Comparison of ENCODE assay signal across 11 mouse cellular contexts in the genomic region with DNA sequence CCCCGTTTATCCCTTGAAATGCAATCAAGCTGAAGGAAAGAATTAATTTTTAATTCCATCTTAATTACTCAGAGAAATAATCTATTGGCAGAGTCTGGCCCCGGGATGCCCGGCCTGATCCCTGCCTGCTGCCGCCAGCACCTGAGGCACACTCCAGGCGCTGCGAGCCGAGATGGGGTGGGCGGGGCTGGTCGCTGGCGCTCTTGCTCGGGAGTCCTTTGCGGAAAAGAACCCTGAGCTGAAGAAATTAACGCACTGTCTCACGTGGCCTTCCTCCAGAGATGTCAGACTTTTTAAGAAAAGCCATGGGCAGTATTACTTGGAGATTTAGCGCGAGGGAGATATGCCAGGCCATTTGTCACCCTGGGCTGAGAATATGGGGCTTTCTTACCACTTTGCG. TPM values are rescaled to one million over a fixed set of nuclear protein-coding genes. Genes with fewer than 3 reads are reported as not detected.
DNase-seq lines count a peak whose midpoint lies in the region; ATAC-seq lines count a peak whose summit lies in the region.
"Had no signal": no experiment of that assay in that cellular context is flagged by ENCODE, and none has a peak within 500 bp of the region (broad histone marks: within the 10 kb centered on the region; RNA-seq: fewer than 3 reads in every experiment).

No protein-coding gene starts in this region.

- H3K9ac ChIP-seq in neural tube, embryonic 11.5 days (ENCODE audit: low read length): no peak overlapping the region
- no peak overlapping the region for H3K9ac ChIP-seq in forebrain, embryonic 14.5 days (ENCODE audit: low read length)
- no peak overlapping the region for H3K9ac ChIP-seq in limb, embryonic 13.5 days
- H3K9ac ChIP-seq: limb, embryonic 15.5 days had no signal

- 2% methylated on average over 17 of the region's 17 CpGs for WGBS in neural tube, embryonic 11.5 days
- WGBS in forebrain, embryonic 14.5 days: 2% methylated on average over 17 of the region's 17 CpGs
- WGBS in limb, embryonic 13.5 days: 3% methylated on average over 17 of the region's 17 CpGs

- intact Hi-C loops in gastrocnemius, postnatal 36 days (cut with DNase I): no loop called here

- peak; percentile 54 for DNase-seq in neural tube, embryonic 11.5 days (ENCODE audit: low spot score)
- no peak for DNase-seq in neural tube, embryonic 10.5 days (ENCODE audit: extremely low spot score, low spot score)
- peak; percentile 51 for DNase-seq in forebrain, embryonic 14.5 days (ENCODE audit: low spot score)
- DNase-seq in retina, postnatal 1 day: peak; percentile 42
- DNase-seq in thymus, postnatal 0 days (ENCODE audit: low spot score): no peak
- DNase-seq in kidney, postnatal 36 days: no peak
- no peak for DNase-seq in gastrocnemius, postnatal 36 days
- DNase-seq: lung, postnatal 4 days had no signal

- H3K4me3 ChIP-seq in neural tube, embryonic 11.5 days (ENCODE audit: low read depth, low read length): no peak overlapping the region
- no peak overlapping the region for H3K4me3 ChIP-seq in forebrain, embryonic 14.5 days (ENCODE audit: low read depth, low read length)
- no peak overlapping the region for H3K4me3 ChIP-seq in limb, embryonic 13.5 days
- H3K4me3 ChIP-seq: limb, embryonic 15.5 days had no signal

- H3K36me3 ChIP-seq in neural tube, embryonic 11.5 days (ENCODE audit: control insufficient read depth, insufficient read depth, low read length): no peaks in the 10 kb centered on the region
- H3K36me3 ChIP-seq in forebrain, embryonic 14.5 days (ENCODE audit: control insufficient read depth, insufficient read depth, low read length): no peaks in the 10 kb centered on the region
- H3K36me3 ChIP-seq in limb, embryonic 13.5 days: no peaks in the 10 kb centered on the region
- H3K36me3 ChIP-seq: G1E; limb, embryonic 15.5 days had no signal

- H3K4me1 ChIP-seq in neural tube, embryonic 11.5 days (ENCODE audit: control insufficient read depth, insufficient read depth, low read length): no peaks in the 10 kb centered on the region
- peaks cover 9% of the 10 kb centered on the region for H3K4me1 ChIP-seq in forebrain, embryonic 14.5 days (ENCODE audit: control insufficient read depth, insufficient read depth, low read length)
- peaks cover 20% of the 10 kb centered on the region for H3K4me1 ChIP-seq in limb, embryonic 13.5 days

- H3K4me2 ChIP-seq in neural tube, embryonic 11.5 days (ENCODE audit: low read depth): 0 out of 2 replicates have a peak overlapping the region, but pooled peaks have one; percentile 1
- H3K4me2 ChIP-seq in forebrain, embryonic 14.5 days (ENCODE audit: low read length): peak overlapping the region; percentile 34
- H3K4me2 ChIP-seq in limb, embryonic 13.5 days (replicated peaks): peak overlapping the region; percentile 39
- H3K4me2 ChIP-seq: limb, embryonic 15.5 days had no signal

- H3K27me3 ChIP-seq in neural tube, embryonic 11.5 days (ENCODE audit: control insufficient read depth, insufficient read depth, low read length): peaks cover 26% of the 10 kb centered on the region
- H3K27me3 ChIP-seq in forebrain, embryonic 14.5 days (replicated peaks; ENCODE audit: control insufficient read depth, insufficient read depth, low read length): 0 out of 2 replicates have a peak, but pooled peaks cover 2% of the 10 kb centered on the region
- peaks cover 48% of the 10 kb centered on the region for H3K27me3 ChIP-seq in limb, embryonic 13.5 days

- ATAC-seq in neural tube, embryonic 11.5 days (ENCODE audit: insufficient read depth, low FRiP score, low TSS enrichment): no peak
- ATAC-seq in forebrain, embryonic 14.5 days: no peak
- ATAC-seq in limb, embryonic 13.5 days (ENCODE audit: low FRiP score, low read depth): no peak

- H3K27ac ChIP-seq in neural tube, embryonic 11.5 days (ENCODE audit: low read depth, low read length): no peak overlapping the region
- no peak overlapping the region for H3K27ac ChIP-seq in forebrain, embryonic 14.5 days (ENCODE audit: low read depth, low read length)
- no peak overlapping the region for H3K27ac ChIP-seq in limb, embryonic 13.5 days
- H3K27ac ChIP-seq: limb, embryonic 15.5 days had no signal

- no peaks in the 10 kb centered on the region for H3K9me3 ChIP-seq in neural tube, embryonic 11.5 days (ENCODE audit: control insufficient read depth, low read length)
- H3K9me3 ChIP-seq in forebrain, embryonic 14.5 days (replicated peaks; ENCODE audit: control insufficient read depth, low read length): no peaks in the 10 kb centered on the region
- 0 out of 2 replicates have a peak, but pooled peaks cover 3% of the 10 kb centered on the region for H3K9me3 ChIP-seq in limb, embryonic 13.5 days
- H3K9me3 ChIP-seq: G1E; limb, embryonic 15.5 days had no signal

RNA-seq across cellular contexts. Expression of gene Unc5a, which starts 37.2 kb away (rescaled TPM):
- polyA plus RNA-seq in neural tube, embryonic 11.5 days (2014; fragmentation: Nextera tagmentation; extraction: Ambion mirVana): 6.7 and 7.5 TPM in 2 replicates
- polyA plus RNA-seq in forebrain, embryonic 14.5 days (2014; fragmentation: Nextera tagmentation; extraction: Ambion mirVana): 12.3 and 16.2 TPM in 2 replicates
- 0.86 and 1.2 TPM in 2 replicates for polyA plus RNA-seq in limb, embryonic 13.5 days (2015; fragmentation: Nextera tagmentation; extraction: Ambion mirVana)
- polyA plus RNA-seq in thymus, postnatal 0 days (2015; fragmentation: Nextera tagmentation; extraction: Ambion mirVana): 0.75 and 1.2 TPM in 2 replicates
- total RNA-seq in gastrocnemius, postnatal 36 days (2021): 1 to 10 TPM; 7.1 to 8.6 TPM
- total RNA-seq: G1E had no signal

Comparison
In these comparisons a context has a peak if more than half of its experiments do, and no peak if none do; other contexts are left out.
1. DNase-seq: peak in neural tube, embryonic 11.5 days (single experiment), forebrain, embryonic 14.5 days (single experiment) and retina, postnatal 1 day (single experiment); none in neural tube, embryonic 10.5 days (single experiment), thymus, postnatal 0 days (single experiment), kidney, postnatal 36 days (0 of 2) and gastrocnemius, postnatal 36 days (0 of 2).
2. Peak in every context shown above with its lines, with median percentiles within 50 percentile points of each other: H3K4me2 ChIP-seq.